Mouse (Mus musculus) megakaryocyte, embryonic 14.5 days (primary cell): ENCODE measurements around the gene Tshz2. TPM values are rescaled to one million over a fixed set of nuclear protein-coding genes. Genes with fewer than 3 reads are reported as not detected.

Experiments used
- H3K27me3 ChIP-seq: replicated peaks from 2 replicates; pipeline ENCODE3; 2012; ENCODE audit warnings: inconsistent platforms
- H3K36me3 ChIP-seq: replicated peaks from 2 replicates; pipeline ENCODE3; 2012; ENCODE audit warnings: low read length, inconsistent platforms, mixed read lengths
- H3K4me1 ChIP-seq: 2 replicates; pipeline ENCODE4 v1.6.1; 2012; ENCODE audit warnings: inconsistent platforms
- H3K4me3 ChIP-seq: replicated peaks from 2 replicates; pipeline ENCODE3; 2012; ENCODE audit warnings: moderate library complexity, mild to moderate bottlenecking, inconsistent platforms
- H3K9me3 ChIP-seq: 2 replicates; pipeline ENCODE4 v1.6.1; 2012; ENCODE audit warnings: inconsistent platforms
- FLI1 ChIP-seq: IDR thresholded peaks from 2 replicates; pipeline ENCODE4 v1.6.1; 2012; ENCODE audit warnings: low read length, inconsistent platforms, mixed read lengths
- GATA1 ChIP-seq: IDR thresholded peaks from 3 replicates; pipeline ENCODE4 v1.6.1; 2012; ENCODE audit warnings: mixed read lengths, low read length, inconsistent platforms, borderline replicate concordance
- polyA plus RNA-seq: library from polyadenylated mRNA; stranded (reverse); fragments of >175 nt; gene quantifications from 2 replicates; pipeline ENCODE4 v1.2.3, GENCODE M21; 2012; ENCODE audit warnings: low replicate concordance; ENCODE audit not compliant: insufficient read depth

Tshz2 gene
- polyA plus RNA-seq, 1 experiment: not detected

GRCm38 (mm10) chr2:169728651-169729280 is 96.0 kb downstream of the Tshz2 start:
- Histone ChIP-seq H3K4me3 (no peak overlapping the region), H3K9me3 (peaks cover 54% of the 10 kb centered on the region), H3K27me3 (no peaks in the 10 kb centered on the region), H3K4me1 (no peaks in the 10 kb centered on the region), H3K36me3 (no peaks in the 10 kb centered on the region)
- TF ChIP-seq GATA1: no peak
- no peak for TF ChIP-seq FLI1

GRCm38 (mm10) chr2:169730551-169730996 is 97.8 kb downstream of the Tshz2 start:
- no peaks in the 10 kb centered on the region for H3K4me1 ChIP-seq
- no peaks in the 10 kb centered on the region for H3K27me3 ChIP-seq
- H3K4me3 ChIP-seq: no peak overlapping the region
- H3K9me3 ChIP-seq: peaks cover 55% of the 10 kb centered on the region
- TF ChIP-seq GATA1 (no peak), FLI1 (no peak)
- no peaks in the 10 kb centered on the region for H3K36me3 ChIP-seq

DNA sequence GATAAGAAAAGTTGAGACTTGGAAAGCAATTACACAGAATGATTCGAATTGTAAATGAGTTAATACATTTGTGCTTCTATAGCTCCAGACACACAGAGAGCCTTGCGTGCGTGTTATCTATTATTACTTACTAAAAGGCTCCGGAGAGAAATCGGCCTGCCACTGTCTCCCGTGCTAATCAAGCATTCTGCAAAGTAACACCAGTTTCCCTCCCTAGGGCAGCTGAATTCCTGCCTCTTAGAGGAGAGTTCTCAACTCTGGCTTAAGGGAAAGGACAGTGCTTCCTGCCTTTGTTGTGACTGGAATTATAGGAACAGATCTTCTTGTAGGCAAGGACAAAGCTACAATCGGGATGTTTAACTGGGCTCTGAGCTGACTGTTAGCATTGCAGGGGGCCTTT is 101.2 kb downstream of the Tshz2 start:
- Histone ChIP-seq H3K36me3 (no peaks in the 10 kb centered on the region), H3K9me3 (peaks cover 76% of the 10 kb centered on the region), H3K4me3 (no peak overlapping the region), H3K4me1 (no peaks in the 10 kb centered on the region), H3K27me3 (no peaks in the 10 kb centered on the region)
- no peak for TF ChIP-seq GATA1
- no peak for TF ChIP-seq FLI1

GRCm38 (mm10) chr2:169735475-169736406 is 102.9 kb downstream of the Tshz2 start:
- peaks cover 72% of the 10 kb centered on the region for H3K9me3 ChIP-seq

GRCm38 (mm10) chr2:169740996-169741395 is 108.2 kb downstream of the Tshz2 start:
- H3K27me3 ChIP-seq: no peaks in the 10 kb centered on the region
- no peak overlapping the region for H3K4me3 ChIP-seq
- TF ChIP-seq GATA1 (no peak), FLI1 (no peak)
- H3K9me3 ChIP-seq: peaks cover 64% of the 10 kb centered on the region
- no peaks in the 10 kb centered on the region for H3K36me3 ChIP-seq
- H3K4me1 ChIP-seq: no peaks in the 10 kb centered on the region

More at GRCm38 (mm10) chr2:169735475-169736406, 102.9 kb downstream of the Tshz2 start:
- no peaks in the 10 kb centered on the region for H3K36me3 ChIP-seq
- no peak overlapping the region for H3K4me3 ChIP-seq
- no peaks in the 10 kb centered on the region for H3K27me3 ChIP-seq
- H3K4me1 ChIP-seq: no peaks in the 10 kb centered on the region
- TF ChIP-seq FLI1: no peak
- TF ChIP-seq GATA1: no peak

DNA sequence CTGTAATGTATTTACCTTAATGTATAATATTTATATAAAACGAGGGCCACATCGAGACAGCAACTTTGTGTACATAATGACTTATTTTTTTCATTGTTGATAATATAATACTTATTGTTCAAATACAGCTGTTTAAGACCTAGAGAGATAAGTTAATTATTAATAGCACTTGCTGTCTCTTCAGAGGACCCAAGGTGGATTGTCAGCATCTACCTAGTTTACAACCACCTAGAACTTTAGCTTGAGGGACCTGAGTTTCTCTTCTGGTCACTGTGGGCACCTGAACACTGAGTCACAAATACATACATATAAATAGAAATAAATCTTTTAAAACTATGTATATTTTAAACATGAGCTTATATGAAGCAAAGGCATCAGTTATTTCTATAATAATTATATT is 110.0 kb downstream of the Tshz2 start:
- Histone ChIP-seq H3K27me3 (no peaks in the 10 kb centered on the region), H3K36me3 (no peaks in the 10 kb centered on the region), H3K9me3 (peaks cover 65% of the 10 kb centered on the region), H3K4me3 (no peak overlapping the region), H3K4me1 (no peaks in the 10 kb centered on the region)
- TF ChIP-seq GATA1 (no peak), FLI1 (no peak)

DNA sequence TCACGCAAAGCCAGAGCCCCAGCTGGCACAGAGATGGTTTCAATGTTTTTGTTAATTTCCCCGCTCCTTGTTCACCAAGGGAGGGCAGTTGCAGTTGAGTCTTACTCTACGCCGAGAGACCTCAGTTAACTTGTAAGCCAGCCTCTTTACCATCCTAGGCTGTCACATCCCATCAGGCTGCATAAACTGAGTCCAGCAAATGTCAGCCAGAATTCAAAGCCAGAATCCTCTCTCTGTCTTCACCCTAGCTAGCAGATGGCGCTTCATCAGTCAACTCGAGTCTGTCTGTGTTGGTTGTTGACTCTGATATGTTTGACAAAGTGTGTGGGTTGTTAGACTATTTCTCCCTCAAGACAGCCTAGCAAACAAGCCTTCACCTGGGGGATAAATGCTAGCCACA is 110.5 kb downstream of the Tshz2 start:
- Histone ChIP-seq H3K27me3 (no peaks in the 10 kb centered on the region), H3K9me3 (peaks cover 64% of the 10 kb centered on the region), H3K4me1 (no peaks in the 10 kb centered on the region), H3K4me3 (no peak overlapping the region), H3K36me3 (no peaks in the 10 kb centered on the region)
- TF ChIP-seq GATA1: no peak
- no peak for TF ChIP-seq FLI1

DNA sequence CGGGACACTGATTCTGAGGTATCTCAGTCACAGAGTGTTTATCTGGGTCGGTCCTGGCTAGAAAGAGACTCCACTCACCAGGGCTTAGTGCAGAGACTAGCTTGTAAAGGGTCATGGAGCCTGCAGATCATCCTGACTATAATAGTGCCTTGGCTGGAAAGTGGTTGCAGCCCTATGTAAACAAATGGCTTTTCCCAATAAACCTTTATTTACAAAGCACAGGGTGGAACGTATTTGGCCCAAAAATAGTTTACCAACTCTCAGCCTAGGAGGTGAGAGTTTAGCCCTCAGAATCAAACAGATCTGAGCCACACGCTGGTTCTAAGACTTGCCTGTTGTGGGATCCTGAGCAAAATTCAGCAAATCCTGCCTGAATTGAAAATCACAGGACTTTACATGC is 111.1 kb downstream of the Tshz2 start:
- Histone ChIP-seq H3K36me3 (no peaks in the 10 kb centered on the region), H3K4me1 (no peaks in the 10 kb centered on the region), H3K4me3 (no peak overlapping the region), H3K27me3 (no peaks in the 10 kb centered on the region), H3K9me3 (peaks cover 64% of the 10 kb centered on the region)
- TF ChIP-seq FLI1: no peak
- TF ChIP-seq GATA1: no peak

DNA sequence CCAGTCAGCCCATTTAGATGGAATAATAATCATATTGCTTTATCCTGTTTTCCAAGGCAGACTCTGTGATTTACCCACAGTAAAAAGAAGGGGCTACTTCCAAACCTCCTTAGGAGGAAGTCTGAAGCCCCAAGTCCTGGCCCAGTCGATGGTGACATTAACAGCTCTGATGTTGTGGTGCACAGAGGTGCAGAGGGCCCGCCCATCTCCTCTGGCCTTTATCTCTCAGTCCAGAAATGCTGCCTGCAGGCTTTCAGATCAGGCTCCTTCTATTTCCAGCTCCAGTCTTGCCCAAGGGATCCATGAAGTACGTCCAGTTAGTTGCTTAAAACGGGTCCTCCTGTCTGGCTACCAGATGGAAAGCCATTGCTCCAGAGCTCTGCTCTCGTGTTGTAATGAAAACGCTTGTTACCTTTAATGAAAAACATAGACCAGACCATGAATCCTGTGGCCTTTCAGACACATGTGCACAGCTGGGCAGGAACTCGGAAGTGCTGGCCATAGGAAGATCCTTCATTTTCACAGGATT is 114.4 kb downstream of the Tshz2 start:
- H3K4me1 ChIP-seq: no peaks in the 10 kb centered on the region
- TF ChIP-seq GATA1: no peak
- TF ChIP-seq FLI1: no peak
- no peaks in the 10 kb centered on the region for H3K36me3 ChIP-seq
- no peak overlapping the region for H3K4me3 ChIP-seq
- no peaks in the 10 kb centered on the region for H3K27me3 ChIP-seq
- H3K9me3 ChIP-seq: peaks cover 55% of the 10 kb centered on the region
